Mouse (Mus musculus) lung, postnatal 0 days (tissue): ENCODE measurements at regions not wholly inside any gene's neighbourhood (a gene's known extent, or its start where the extent isn't known, plus 50 kb on each side); places are given as distances from the start of the nearest gene placed in this dataset.

ENCODE experiments used
- CTCF ChIP-seq: IDR thresholded peaks from 2 replicates; pipeline ENCODE4 v1.5.1; 2016; ENCODE audit warnings: antibody characterized with exemption, mild to moderate bottlenecking
- EP300 ChIP-seq: IDR thresholded peaks from 2 replicates; pipeline ENCODE4 v1.6.1; 2016; ENCODE audit warnings: antibody characterized with exemption, mild to moderate bottlenecking, control low read depth

DNA sequence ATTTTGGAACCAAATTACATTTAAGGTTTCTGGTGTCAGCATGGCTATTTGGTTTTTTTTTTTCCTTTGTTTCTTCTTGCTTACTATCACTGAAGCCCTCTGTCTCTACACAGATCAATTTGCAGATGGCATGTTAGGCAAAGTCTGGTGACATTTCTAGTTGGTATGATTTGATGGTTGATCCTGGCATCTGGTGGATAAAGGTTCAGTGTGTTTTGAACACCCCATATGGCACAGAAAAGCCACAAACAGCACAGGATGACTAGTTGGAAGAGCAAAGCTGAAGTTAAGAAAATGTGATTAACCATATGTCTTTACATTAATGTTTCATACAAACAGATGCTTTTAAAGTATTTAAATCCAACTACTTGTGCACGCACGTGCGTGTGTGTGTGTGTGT is 137.6 kb downstream of the Alx1 start:
- TF ChIP-seq CTCF (no peak), EP300 (no peak)
